24 mouse cellular contexts compared by ENCODE assay signal in genomic region chr2:148502321-148502720, GRCm38 (mm10).
"Had no signal": no experiment of that assay in that cellular context is flagged by ENCODE, and none has a peak within 500 bp of the region (broad histone marks: within the 10 kb centered on the region; RNA-seq: fewer than 3 reads in every experiment).

No protein-coding gene starts in this region.

- H3K27me3 ChIP-seq: limb, embryonic 12.5 days; limb, embryonic 15.5 days; midbrain, embryonic 12.5 days; midbrain, embryonic 15.5 days; neural tube, embryonic 12.5 days; neural tube, embryonic 15.5 days; stomach, embryonic 15.5 days had no signal

- H3K4me2 ChIP-seq: limb, embryonic 12.5 days; limb, embryonic 15.5 days; liver, embryonic 11.5 days; midbrain, embryonic 12.5 days; midbrain, embryonic 15.5 days; neural tube, embryonic 12.5 days; neural tube, embryonic 15.5 days; stomach, embryonic 15.5 days had no signal

- H3K9me3 ChIP-seq: limb, embryonic 12.5 days; limb, embryonic 15.5 days; midbrain, embryonic 12.5 days; midbrain, embryonic 15.5 days; neural tube, embryonic 12.5 days; neural tube, embryonic 15.5 days; stomach, embryonic 15.5 days had no signal

- H3K36me3 ChIP-seq: limb, embryonic 12.5 days; limb, embryonic 15.5 days; midbrain, embryonic 12.5 days; midbrain, embryonic 15.5 days; neural tube, embryonic 12.5 days; neural tube, embryonic 15.5 days; stomach, embryonic 15.5 days had no signal

- DNase-seq: kidney, adult 18-20 months; kidney, adult 9 months; kidney, postnatal 36 days; layer of hippocampus, postnatal 36 days; left cerebral cortex, postnatal 4 days; liver, postnatal 0 days; lung, postnatal 14 days; right cerebral cortex, adult 18-20 months; right cerebral cortex, postnatal 14 days; right cerebral cortex, postnatal 4 days; spleen, adult 18-20 months; thymus, postnatal 25 days had no signal

- ATAC-seq: intestine, embryonic 16.5 days; liver, postnatal 0 days; midbrain, embryonic 15.5 days had no signal

- H3K27ac ChIP-seq: kidney, postnatal 0 days; limb, embryonic 12.5 days; limb, embryonic 15.5 days; liver, embryonic 14.5 days; macrophage; midbrain, embryonic 12.5 days; midbrain, embryonic 15.5 days; neural tube, embryonic 12.5 days; neural tube, embryonic 15.5 days; stomach, embryonic 15.5 days had no signal

- H3K4me1 ChIP-seq: limb, embryonic 15.5 days; midbrain, embryonic 12.5 days; midbrain, embryonic 15.5 days; neural tube, embryonic 12.5 days; stomach, embryonic 15.5 days had no signal

- H3K4me3 ChIP-seq: limb, embryonic 12.5 days; limb, embryonic 15.5 days; midbrain, embryonic 12.5 days; midbrain, embryonic 15.5 days; neural tube, embryonic 12.5 days; neural tube, embryonic 15.5 days; stomach, embryonic 15.5 days had no signal

- H3K9ac ChIP-seq: limb, embryonic 12.5 days; limb, embryonic 15.5 days; liver, embryonic 14.5 days; liver, postnatal 0 days; midbrain, embryonic 12.5 days; midbrain, embryonic 15.5 days; neural tube, embryonic 12.5 days; neural tube, embryonic 15.5 days; stomach, embryonic 15.5 days had no signal
